Mouse (Mus musculus): ENCODE results near the gene Agpat1.

DNA sequence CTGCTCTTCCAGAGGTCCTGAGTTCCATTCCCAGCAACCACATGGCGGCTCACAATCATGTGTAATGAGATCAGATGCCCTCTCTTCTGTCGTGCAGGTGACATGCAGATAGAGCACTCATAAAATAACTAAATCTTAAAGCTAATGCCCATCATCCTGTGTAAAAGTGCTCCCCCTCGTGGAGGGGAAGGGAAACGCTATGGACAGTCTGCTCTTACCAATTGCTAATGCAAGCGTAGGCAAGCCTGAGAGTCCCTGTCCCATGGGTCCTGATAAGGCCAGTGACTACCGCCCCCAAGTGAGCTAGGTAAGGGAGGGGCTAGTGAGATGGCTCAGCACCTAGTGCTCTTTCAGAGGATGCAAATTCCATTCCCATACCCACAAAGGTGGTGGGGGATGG lies 14.9 kb downstream of the Agpat1 start:
- TF ChIP-seq CTCF (IDR thresholded peaks at IDR 0.05; ENCODE audit: insufficient read depth, low read length): peak; percentile 86
- TF ChIP-seq POLR2A (IDR thresholded peaks at IDR 0.05; ENCODE audit: borderline replicate concordance, extremely low read depth, low read depth, low read length): no peak

All from lung, adult 2 months (tissue).